Mouse (Mus musculus) right cerebral cortex, postnatal 25 days (tissue): ENCODE data around the gene Mocs3.

Experiments used
- DNase-seq: peaks from one replicate; pipeline ENCODE4 v3.0.0; 2022

The Mocs3 gene

DNA sequence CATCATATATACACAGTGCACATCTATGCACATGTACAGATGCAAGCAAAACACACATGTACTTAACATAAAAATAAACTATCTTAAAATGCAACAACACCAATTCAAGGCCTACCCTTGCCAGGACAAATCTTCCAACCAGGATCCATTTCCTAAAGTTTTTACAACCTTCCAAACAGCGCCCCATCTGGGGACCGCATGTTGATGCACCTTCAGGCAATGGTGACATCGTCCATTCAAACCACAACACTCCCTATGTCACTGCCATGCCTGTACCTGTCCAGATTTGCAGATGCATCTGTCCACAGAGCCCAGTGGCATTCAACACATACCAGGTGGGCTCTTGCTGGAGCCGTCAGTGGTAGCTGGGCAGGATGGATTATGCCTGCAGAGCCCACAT is 12.9 kb downstream of the Mocs3 start:
- DNase-seq = no peak

DNA sequence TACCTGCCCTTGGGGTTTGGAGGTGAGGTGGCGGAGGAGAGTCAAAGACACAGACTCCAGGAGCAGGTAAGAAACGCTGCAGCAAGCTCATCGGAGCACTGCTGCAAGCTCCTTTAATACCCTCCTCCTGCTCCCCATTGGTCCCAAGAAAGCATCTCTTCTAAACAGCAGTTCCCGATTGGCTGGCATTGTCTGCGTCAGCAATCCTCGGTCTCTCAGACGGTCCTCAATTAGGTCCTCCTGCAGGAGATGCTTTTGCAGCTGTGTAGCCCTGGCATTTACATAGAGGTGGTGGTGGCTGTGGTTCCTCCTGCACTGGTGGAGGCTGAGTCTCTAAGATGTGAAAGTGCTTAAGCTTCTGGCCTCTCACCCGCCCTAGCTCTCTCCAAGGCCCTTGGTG is 15.1 kb downstream of the Mocs3 start:
- no peak for DNase-seq

DNA sequence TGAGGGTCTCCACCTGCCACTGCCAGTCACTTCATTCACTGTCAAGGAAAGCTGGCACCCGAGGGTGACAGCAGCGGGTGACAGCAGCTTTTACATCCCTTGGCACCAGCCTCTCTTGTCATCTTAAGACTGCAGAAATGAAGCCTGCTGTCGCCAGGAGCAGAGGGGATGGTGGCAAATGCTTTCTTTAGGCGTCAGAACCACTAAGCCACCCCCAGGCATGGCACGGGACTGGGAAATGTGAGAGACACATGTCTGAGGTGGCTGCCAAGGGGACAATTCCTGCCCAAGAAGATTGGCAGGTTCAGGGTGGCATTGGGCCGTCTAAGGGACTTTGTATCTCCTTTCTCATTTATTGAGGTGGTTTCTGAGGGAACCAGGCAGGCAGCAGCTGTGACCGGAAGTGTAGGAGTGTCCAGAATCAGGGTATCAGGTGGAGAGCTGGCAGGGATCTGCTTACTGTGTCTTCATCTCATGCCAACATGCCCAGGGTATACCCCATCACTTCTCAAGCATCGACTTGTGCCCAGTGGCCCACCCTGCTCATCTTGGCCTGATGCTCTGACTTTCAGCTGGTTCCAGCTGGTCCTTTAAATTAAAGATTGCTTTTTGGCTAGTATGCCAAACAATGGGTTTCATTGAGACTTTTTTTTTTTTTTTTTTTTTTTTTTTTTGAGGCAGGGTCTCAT is 17.9 kb downstream of the Mocs3 start:
- no peak for DNase-seq

DNA sequence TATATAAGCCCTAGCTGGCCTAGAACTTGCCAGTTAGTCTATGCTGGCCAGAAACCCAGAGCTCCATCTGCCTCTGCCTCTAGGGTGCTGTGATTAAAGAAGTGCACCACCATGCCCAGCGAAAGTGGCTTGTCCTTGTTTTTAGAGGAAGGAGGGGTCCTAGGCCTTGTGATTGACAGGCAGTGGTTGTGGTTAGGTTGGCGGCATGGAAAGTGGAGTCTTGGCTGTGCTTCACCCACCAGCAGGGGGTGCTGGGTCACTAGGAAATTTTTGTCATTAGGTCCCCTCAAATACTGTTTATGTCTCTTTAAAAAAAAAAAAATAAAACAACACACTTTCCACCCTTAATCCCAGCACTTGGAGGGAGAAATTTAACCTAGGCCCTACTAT is 18.4 kb downstream of the Mocs3 start:
- DNase-seq = no peak

DNA sequence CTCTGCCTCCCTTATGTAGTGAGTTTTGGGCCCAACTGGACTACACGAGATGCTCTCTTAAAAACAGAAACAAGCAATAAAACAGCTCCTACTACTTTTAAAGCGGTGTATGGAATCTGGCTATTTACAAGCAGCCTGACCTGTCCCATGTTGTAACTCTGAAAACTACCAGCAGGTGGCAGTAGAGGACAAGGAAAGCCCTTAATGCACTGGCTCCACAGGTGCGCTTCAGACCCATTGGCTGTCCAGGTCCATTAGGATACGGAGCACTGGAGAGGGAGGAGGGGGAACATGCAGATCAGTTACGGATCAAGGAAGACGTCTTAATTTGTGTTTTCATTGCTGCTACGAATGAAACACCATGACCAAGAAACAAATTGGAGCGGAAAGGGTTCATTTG is 19.8 kb downstream of the Mocs3 start:
- DNase-seq = peak; percentile 73

DNA sequence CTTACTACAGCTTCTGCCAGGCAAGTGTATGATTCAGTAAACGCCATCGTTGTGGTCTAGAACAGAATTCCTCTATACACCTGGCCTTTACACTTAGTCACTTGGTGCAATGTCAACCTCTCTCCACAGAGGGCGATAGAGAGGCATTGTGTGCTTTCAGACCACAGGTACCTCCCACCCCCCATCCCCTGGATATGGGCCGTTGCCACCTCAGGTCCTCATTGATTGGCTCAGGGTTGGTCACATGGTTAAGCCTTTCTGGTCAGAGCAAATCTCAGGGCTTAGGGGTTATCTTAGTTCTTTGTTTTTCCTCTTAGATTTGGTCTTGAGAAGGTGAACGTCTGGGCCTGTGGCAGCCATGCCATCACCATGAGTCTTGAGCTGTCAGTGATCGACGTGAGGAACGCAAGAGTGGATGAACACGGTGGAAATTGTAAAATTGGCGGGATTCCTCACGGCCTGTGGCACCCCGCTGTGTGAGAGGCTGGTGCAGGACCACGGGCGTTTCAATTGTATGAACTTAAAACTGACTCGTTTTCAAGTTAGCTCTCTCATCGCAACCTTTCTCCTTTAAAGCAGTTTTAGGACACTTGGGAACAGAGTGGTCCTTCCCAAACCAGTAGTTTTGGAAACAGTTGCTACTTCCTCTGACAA is 22.3 kb downstream of the Mocs3 start:
- no peak for DNase-seq

DNA sequence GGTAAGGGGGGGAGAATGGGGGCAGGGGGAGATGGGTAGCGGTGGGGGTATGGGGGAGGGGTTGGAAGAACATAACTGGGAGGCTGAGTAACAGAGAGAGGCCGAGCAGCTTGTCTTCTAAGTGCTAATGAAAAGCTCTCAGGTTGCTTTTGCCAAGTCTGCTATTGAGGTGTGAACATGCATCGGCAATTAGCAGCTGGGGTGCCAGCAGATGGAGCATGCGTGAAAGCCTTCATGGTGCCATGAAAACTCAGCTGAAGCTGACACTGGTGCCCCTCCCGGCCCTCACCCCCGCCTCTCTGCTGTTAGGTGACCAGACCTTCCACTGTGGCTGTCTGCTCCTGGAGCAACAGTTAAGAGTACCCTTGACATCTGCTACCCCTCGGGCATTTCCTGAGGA is 23.4 kb downstream of the Mocs3 start:
- DNase-seq = no peak

DNA sequence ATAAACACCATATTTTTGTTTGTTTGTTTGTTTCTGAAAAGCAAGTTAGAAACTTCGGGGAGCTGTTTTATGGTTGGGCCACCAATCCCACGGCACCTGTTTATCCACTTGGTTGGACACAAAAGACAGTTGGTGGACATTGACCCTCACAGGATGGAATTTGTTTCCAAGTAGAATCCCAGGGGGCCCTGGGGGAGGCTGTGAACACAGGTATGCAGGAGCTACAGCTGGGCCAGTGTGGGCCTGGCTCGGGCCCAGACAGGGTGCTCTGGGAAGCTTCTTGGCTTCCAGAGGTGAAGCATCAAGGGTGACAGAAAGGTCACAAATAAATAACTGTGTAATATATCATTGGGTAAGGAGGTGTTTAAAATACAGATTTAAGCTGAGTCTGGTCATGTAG is 26.1 kb downstream of the Mocs3 start:
- DNase-seq = no peak

DNA sequence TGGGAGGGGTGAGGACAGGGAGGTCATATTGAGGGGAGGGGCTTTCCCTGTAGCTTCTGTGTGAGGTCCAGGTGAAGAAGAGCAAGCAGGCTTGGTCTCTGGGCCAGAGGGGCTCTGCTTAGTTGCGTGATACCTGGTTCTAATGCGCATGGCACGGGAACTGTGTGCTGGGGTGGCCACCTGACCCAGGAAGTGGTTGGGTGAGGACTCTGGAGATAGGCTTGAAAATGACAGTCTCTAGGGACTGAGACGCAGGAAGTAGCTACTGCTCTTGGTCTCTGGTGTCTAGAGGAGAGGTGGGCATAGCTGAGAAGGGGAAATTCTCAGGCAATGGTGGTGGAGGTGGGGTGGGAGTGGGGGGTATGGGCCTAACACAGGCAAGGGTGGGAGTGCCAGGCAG is 26.8 kb downstream of the Mocs3 start:
- no peak for DNase-seq

DNA sequence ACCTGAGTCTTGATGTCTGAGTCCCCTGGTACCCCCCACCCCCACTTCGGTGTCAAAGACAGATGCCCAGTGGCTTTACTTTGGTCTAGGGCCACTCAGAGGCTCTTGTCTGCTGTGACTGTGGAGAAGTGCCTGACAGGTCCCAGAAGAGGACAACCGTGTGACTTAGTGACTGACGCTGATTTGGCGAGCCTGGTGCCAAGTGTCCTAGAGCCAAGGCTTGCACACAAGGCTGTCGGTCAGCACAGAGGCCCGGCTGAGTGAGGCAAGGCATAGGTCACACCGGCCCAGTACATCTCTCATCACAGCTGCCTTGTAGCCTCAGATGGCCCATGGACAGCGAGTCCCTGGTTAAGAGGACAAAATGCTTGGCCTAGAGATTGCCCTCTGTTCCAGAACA is 28.6 kb downstream of the Mocs3 start:
- DNase-seq = no peak

DNA sequence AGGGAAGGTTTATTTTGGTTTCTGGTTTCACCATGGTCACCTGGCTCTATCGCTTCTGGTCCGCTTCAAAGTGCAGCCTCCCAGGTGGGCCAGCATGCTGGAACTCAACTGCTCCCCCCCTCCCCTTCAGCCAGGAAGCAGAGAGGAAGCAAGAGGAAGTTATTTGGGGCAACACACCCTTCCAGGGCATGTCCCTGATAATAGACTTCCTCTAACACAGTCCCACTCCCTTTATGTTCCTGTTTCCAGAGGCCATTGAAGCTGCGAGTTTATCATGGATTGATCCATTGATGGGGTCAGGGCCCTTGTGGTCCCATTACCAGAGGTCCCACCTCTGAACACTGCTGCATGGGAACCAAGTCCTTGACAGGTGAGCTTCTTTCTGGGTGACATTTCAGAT is 29.7 kb downstream of the Mocs3 start:
- no peak for DNase-seq

DNA sequence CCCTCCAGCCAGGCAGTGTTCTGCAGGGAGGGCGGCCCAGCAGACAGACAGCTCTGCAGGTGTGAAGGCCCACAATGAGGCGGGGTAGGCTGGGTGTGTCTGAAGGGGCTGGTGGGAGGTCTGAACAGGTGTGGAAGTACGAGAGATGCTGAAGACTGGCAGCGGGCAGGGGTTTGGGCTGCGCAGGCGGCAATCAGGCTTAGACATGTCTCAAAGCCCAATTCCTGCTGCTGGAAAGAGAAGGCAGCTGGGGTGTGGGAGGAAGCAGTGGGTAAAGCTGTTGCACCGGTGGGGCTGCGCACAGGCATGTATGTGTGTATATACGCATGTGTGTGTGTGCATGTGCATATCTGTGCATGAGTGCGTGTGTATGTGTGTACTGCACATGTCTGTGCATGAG is 30.5 kb downstream of the Mocs3 start:
- peak; percentile 76 for DNase-seq

DNA sequence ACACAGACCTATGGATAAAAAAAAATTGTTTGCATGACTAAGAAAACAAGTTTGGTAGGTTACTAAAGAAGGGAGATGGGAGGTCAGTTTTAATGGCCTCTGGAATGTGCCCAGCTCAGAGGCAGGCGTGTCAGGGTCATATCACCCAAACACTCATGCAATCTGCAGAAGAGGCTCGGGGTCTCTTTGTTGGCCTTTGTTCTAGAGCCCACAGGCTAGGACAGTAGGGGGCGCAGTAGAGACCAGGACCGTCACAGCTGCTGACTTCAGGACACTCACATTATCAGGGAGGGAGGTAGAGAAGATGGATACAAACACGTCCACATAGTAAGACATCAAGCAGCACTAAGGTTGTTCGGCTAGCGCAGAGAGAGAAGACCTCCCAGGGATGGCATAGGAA is 37.6 kb downstream of the Mocs3 start:
- DNase-seq = no peak

DNA sequence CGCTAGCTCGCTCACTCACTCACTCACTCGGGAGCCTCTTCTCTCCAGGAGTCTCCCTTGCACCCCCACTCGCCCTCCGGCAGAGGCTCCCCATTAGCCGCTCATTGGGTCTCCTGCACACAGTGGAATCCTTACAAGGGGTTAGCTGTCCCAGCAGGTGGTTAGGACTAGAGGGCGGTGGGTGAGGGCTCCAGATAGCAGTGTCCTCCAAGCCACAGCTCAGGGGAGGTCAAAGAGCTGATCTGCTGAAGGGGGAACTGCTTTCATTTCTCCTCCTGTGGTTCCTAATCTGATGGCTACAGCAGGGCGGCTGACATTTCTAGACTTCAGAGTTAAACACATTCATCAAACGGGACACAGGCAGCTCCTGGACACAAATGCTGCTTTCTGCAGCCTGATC is 43.0 kb downstream of the Mocs3 start:
- no peak for DNase-seq

DNA sequence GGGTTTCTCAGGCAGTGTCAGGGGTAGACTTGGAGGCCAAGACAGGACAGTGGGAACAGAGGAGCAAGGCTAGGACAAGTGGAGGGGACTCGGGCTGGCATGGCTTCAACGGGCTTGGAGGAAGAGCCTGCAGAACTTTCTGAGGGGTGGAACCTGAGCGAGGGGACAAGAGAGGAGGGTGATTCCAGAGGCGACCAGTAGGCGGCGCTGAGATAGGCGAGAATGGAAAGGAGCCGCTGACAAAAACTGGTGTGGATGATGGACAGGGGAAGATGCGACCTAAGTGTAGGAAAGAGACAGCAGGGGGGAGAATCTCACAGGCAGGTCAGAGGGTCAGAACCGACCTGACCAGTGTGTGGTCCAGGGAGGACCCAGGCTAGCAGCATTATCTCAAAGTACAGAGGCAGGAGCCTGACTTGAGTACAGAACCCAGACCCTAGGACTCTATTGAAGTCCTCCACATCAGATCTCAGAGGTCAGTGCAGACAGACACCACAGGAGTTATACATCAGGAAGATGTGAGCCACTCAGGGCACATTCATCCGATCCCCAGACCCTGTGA is 44.0 kb downstream of the Mocs3 start:
- DNase-seq = peak; percentile 64

DNA sequence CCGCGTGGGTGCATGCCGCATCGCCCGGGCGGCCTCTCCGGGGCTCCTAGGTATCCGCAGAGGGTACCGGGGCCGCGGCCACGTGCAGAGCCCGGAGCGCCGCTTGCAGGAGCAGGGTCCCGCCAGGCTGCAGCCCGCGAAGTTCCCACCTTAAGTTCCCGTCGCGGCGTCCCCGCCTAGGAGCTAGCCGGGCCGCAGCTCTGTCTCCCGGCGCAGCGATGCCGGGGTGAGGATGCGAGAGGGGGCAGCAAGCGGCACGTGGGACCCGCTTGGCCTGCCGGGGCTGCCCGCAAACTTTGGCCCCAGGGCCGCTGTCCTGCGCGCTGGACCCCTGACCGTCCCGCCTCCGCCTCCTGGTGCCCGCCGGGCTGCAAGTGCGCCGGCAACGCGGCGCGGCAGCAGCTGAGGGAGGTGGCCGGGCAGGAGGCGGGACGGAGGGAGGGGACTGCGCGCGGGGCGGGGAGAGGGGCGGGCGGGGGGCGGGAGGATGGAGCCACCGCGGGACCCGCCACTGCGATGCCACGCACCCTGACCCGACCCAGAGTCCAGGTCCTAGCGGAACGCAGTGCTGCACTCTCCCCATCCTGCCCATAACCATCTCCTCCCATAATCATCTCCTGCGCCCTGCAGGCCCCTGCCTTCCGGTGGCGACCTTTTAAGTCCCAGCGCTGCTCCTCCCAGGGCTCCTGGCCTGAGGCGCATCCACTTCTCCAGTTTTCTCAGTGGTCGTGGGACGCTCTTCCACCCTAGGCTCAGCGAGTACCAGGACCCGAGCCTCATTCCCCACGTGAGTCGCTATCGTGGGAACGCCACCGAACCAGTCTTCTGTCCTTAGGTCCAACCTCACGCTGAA is 50.5 kb downstream of the Mocs3 start:
- DNase-seq = peak; percentile 52

DNA sequence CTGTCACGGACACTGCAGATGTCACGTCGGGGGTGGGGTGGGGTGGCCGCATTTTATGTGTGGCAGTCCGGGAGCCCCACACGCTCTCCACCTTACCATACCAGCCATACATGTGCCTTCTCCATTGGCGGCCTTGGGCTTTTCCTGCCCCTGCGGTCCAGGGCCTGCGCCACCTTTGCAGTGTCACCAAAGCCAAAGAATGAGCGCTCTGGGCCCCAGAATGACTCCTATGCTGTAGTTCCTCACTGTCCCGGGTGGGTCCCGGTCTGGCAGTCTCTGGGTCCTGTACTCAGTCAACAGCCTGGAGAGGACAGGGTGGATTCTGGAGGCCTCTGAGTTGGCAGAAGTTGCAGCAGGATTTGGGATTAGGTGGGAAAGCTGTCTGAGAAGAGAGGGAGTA is 51.2 kb downstream of the Mocs3 start, which contains the start of gene Kcng1:
Gene Kcng1, minus strand, starts transcription at position 155 of the 400 bp plus-strand sequence.
- DNase-seq = no peak
